Mouse (Mus musculus) urinary bladder, postnatal 10 days (tissue): ENCODE results near the gene Mrrf.

Experiments used
- DNase-seq: peaks from one replicate; pipeline ENCODE4 v3.0.0; 2022; ENCODE audit warnings: low spot score

Mrrf gene

GRCm38 (mm10) chr2:36136300-36136941, at the start of gene Mrrf, which contains the start of gene Rbm18:
Mrrf (plus strand) TSS chr2:36136389.
Rbm18 (minus strand) TSS chr2:36136773.
- peak; percentile 77 for DNase-seq

- no peak for DNase-seq
Measured at GRCm38 (mm10) chr2:36089190-36089589, 47.0 kb upstream of the Mrrf start.

- DNase-seq, result no peak
Measured at GRCm38 (mm10) chr2:36090853-36091741, 45.1 kb upstream of the Mrrf start.

DNA sequence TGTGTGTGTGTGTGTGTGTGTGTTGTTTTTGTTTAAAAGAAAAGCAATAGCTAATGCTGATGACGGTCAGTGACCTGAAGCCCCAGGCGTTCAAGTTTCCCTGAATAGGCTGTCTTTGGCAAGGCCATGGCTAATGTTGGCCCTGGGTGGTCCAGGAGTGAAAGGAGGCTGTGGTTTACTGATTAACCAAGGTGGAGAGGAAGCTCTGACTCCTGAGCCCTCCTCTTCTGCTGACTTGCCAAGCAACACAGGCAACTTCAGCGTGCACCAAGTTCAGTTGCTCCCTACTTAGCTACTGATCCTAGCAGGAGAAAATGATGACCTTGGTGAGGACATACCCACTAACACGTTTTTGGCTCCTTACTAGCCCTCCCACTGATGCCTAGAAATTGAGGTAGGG, 43.4 kb upstream of the Mrrf start:
- no peak for DNase-seq

GRCm38 (mm10) chr2:36093301-36093700, 42.9 kb upstream of the Mrrf start:
- no peak for DNase-seq

GRCm38 (mm10) chr2:36093914-36094475, 42.2 kb upstream of the Mrrf start:
- DNase-seq, result no peak

- DNase-seq, result no peak
Measured at GRCm38 (mm10) chr2:36097129-36097815, 38.9 kb upstream of the Mrrf start.

DNA sequence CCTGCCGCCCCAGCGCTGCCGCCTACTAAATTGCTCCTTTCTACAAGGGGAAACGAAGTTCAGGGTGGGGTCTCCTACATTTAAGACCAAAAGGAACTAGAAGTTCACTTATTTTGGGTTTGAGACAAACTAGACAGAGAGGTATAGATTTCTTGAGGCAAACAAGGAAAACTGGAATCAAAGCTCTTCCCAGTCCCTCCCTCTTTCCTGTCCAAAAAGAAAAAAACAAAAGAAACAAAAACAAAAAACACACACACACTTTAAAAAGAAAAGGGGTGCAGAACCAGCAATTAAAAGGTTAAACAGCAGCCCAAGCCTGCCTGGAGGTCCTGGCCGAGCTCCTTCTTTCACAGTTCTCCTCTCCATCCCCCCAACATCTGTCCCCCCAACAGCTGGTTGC, 38.2 kb upstream of the Mrrf start:
- no peak for DNase-seq

DNA sequence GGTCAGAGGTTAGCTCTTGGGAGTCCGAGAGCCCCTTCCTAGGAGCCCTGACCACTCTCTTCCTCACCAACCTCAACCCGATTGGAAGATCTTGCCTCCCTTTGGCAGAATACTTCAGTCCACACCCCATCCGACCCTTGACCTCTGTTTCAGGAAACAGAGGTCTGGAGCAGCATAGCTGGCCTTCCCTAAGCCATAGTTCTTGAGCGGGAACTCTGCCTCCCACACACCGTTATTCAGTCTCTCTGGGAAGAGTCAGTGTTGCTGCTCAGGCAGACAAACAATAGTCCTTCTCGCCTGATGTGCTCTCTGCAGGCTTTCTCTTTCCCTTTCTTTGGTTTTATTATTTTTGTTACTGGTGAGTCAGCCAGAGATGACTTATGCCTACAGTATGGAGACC, 36.5 kb upstream of the Mrrf start:
- DNase-seq, result no peak

GRCm38 (mm10) chr2:36101866-36102558, 34.2 kb upstream of the Mrrf start:
- DNase-seq, result no peak

GRCm38 (mm10) chr2:36102559-36102946, 33.6 kb upstream of the Mrrf start:
- DNase-seq, result no peak

- DNase-seq, result no peak
Measured at GRCm38 (mm10) chr2:36103069-36103554, 33.1 kb upstream of the Mrrf start.

- no peak for DNase-seq
Measured at GRCm38 (mm10) chr2:36103555-36104367, 32.4 kb upstream of the Mrrf start.

DNA sequence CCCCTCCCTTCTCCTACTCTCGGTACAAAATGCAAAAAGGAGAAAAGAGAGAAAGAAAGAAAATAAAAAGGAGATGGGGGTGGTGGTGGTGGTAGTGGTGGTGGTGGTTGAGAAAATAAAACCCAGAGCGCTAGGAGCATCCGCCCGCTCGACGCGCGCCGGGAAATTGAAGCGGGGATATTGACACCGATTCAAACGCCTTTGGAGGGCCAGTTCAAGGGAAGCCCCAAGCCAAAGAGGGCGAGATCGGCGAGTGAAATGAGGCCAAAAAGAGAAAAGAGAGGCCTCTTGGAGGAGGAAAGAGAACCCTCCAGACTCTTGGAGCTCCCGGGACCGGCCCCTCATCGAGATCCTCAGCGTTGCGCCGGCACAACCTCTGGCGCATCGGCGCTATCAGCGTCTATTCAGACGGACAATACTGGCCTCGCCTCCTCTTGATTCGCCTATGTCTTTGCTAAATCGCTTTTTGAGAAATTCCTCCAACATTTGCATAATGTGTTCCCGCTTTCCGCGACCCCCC, 31.7 kb upstream of the Mrrf start:
- DNase-seq, result no peak

- no peak for DNase-seq
Measured at GRCm38 (mm10) chr2:36104956-36105741, 31.0 kb upstream of the Mrrf start, which contains the start of gene Lhx6. Lhx6 (minus strand) TSS chr2:36105408.

GRCm38 (mm10) chr2:36108615-36109014, 27.6 kb upstream of the Mrrf start:
- DNase-seq, result no peak

- DNase-seq, result no peak
Measured at GRCm38 (mm10) chr2:36112632-36113031, 23.6 kb upstream of the Mrrf start.

GRCm38 (mm10) chr2:36126795-36127429, 9.3 kb upstream of the Mrrf start:
- no peak for DNase-seq

GRCm38 (mm10) chr2:36127973-36128372, 8.2 kb upstream of the Mrrf start:
- DNase-seq, result no peak
